Mouse (Mus musculus): ENCODE data around the gene Harbi1. TPM values are rescaled to one million over a fixed set of nuclear protein-coding genes. Genes with fewer than 3 reads are reported as not detected.

Harbi1 gene
- polyA plus RNA-seq (2017; shearing (Covaris generic)), result 3.8 TPM

GRCm38 (mm10) chr2:91710272-91711234 is at the start of gene Harbi1, which contains the start of gene Atg13:
TSS of gene Harbi1 (plus strand) at chr2:91710852.
TSS of gene Atg13 (minus strand) at chr2:91710576.

GRCm38 (mm10) chr2:91729971-91730821 is 19.5 kb downstream of the Harbi1 start, which contains the start of gene Ambra1:
TSS of gene Ambra1 (plus strand) at chr2:91730134.

Other genes starting within 250 kb of the Harbi1 start
- 34.8 TPM for gene Ckap5, start 184.1 kb upstream of the Harbi1 start, polyA plus RNA-seq (2017; shearing (Covaris generic))
- not detected for gene F2, start 74.4 kb upstream of the Harbi1 start, polyA plus RNA-seq (2017; shearing (Covaris generic))
- gene Zfp408, start 61.1 kb upstream of the Harbi1 start, polyA plus RNA-seq (2017; shearing (Covaris generic)), result 12.1 TPM
- 123 TPM for gene Arhgap1, start 61.0 kb upstream of the Harbi1 start, polyA plus RNA-seq (2017; shearing (Covaris generic))
- gene Atg13, start 276 bp upstream of the Harbi1 start, polyA plus RNA-seq (2017; shearing (Covaris generic)), result 49.0 TPM
- 40.9 TPM for gene Ambra1, start 19.3 kb downstream of the Harbi1 start, polyA plus RNA-seq (2017; shearing (Covaris generic))
- 1.0 TPM for gene Chrm4, start 216.4 kb downstream of the Harbi1 start, polyA plus RNA-seq (2017; shearing (Covaris generic))
- gene Mdk, start 221.4 kb downstream of the Harbi1 start, polyA plus RNA-seq (2017; shearing (Covaris generic)), result not detected
- 0.20 TPM for gene Gm9821, start 234.9 kb downstream of the Harbi1 start, polyA plus RNA-seq (2017; shearing (Covaris generic))

Measured in effector memory CD4-positive, alpha-beta T cell, adult 5 months (primary cell).